Mouse (Mus musculus): Measurements from ENCODE around the gene Ube2n.

The Ube2n gene

DNA sequence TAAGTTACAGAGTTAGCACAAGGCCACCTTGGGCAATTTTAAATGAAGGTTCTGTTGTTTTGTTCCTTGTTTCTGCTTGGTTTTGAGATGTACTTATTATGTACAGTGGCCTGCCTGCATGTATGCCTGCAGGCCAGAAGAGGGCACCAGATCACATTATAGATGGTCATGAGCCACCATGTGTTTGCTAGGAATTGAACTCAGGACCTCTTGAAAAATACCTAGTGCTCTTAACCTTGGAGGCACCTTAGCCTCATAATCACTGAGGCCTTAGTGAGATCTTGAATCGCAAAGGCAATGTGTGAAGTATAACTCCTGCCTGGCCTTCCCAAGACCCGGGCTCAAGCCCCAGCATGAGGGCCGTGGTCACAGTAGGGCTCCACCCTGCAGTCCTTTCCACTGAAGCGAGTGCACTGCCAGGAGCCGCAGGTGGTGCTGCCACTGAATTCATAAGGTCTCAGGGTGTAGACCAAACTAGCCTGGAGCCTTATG is 42.4 kb downstream of the Ube2n start:
- in situ Hi-C loops (cut with MboI, MseI): loop anchor here (25.0 kb wide), 1 partner anchor 480 kb away; no protein-coding TSS in a partner anchor

GRCm38 (mm10) chr10:95559426-95559825 is 44.5 kb downstream of the Ube2n start:
- in situ Hi-C loops (cut with MboI, MseI): loop anchor here (25.0 kb wide), 1 partner anchor 478 kb away; no protein-coding TSS in a partner anchor

DNA sequence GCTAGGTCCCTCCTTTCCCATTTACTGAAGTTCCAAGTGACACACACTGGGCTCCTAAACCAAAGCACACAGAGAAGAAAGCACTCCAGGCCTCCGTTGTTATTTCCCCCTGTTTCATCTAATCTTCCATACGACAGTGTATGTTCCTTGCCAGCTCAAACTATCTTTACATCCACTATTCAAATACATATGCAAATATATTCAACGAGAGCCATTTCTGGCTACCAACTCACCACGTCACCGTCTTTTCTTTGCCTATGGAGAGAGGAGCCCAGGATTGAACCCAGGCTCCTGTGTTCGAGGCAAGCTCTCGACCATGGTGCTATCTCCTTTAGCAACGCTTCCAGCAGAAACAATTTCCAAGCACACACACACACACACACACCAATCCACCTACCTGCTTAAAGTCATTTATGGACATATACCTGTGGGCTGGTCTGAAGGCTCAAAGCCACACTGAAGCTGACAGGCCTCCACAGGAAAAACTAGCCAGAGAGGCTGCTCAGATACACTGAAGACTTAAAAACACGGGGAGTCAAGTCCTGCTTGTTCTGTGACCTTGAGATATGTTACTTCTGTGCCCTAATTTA is 45.5 kb downstream of the Ube2n start:
- in situ Hi-C loops (cut with MboI, MseI): loop anchor here (25.0 kb wide), 1 partner anchor 477 kb away; no protein-coding TSS in a partner anchor

DNA sequence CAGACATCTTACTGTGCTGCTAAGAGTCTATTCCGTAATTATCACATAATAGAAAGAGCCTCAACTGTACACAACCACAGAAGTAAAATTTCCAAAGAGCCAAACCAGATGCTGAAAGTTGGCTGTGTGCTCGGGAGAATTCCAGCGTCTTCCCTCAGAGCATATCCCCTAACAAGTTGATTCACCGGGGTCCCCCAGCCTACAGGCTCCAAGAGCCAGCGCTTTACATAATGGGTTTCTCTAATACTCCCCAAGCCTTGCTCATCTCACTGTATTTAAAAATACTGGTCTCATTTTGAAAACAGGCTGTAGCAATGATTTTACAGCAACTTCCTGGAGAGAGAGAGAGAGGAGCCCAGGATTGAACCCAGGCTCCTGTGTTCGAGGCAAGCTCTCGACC is 46.7 kb downstream of the Ube2n start:
- in situ Hi-C loops (cut with MboI, MseI): loop anchor here (25.0 kb wide), 1 partner anchor 476 kb away; no protein-coding TSS in a partner anchor

GRCm38 (mm10) chr10:95562395-95562794 is 47.5 kb downstream of the Ube2n start:
- in situ Hi-C loops (cut with MboI, MseI): loop anchor here (25.0 kb wide), 1 partner anchor 475 kb away; no protein-coding TSS in a partner anchor

- in situ Hi-C loops (cut with MboI, MseI): loop anchor here (25.0 kb wide), 1 partner anchor 474 kb away; no protein-coding TSS in a partner anchor
These were observed 48.2 kb downstream of the Ube2n start for GRCm38 (mm10) chr10:95562859-95563841.

- in situ Hi-C loops (cut with MboI, MseI): loop anchor here (25.0 kb wide), 1 partner anchor 473 kb away; no protein-coding TSS in a partner anchor
These were observed 49.2 kb downstream of the Ube2n start, which contains the start of gene Nudt4 for GRCm38 (mm10) chr10:95563851-95564845. Gene Nudt4 (minus strand): TSS chr10:95564146.

DNA sequence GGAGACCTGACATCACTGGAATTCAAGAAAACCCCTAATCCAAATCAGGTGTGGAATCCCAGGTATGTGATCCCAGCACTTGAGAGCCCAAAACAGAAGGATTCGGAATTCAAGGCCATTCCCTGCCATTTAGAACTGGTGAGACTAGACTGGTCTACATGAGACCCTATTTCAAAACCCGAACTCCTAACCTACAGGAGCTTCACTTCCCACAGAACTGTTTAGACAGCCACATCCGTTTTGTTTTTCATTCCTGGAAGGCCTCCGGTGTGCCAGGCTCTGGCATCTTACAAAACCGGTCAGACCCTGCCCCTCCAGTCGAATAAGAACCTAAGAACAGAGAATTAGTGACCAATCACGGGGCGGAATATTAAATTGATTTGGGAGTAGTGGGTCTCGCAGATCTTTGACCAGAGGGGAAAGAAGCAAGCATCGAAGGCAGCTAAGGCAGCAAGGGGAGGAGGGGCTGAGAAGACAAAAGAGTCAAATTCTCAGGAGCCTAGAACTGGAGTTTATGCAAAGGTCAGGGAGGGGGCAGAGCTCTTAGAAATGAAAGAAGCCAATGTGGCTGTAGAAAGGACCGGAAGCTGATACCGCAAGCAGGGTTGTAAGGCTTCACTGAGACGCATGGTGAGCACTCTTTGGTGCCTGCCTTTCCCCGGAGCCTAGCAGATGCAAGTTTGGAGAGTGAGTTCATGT is 50.4 kb downstream of the Ube2n start:
- in situ Hi-C loops (cut with MboI, MseI): loop anchor here (25.0 kb wide), 1 partner anchor 472 kb away; no protein-coding TSS in a partner anchor

DNA sequence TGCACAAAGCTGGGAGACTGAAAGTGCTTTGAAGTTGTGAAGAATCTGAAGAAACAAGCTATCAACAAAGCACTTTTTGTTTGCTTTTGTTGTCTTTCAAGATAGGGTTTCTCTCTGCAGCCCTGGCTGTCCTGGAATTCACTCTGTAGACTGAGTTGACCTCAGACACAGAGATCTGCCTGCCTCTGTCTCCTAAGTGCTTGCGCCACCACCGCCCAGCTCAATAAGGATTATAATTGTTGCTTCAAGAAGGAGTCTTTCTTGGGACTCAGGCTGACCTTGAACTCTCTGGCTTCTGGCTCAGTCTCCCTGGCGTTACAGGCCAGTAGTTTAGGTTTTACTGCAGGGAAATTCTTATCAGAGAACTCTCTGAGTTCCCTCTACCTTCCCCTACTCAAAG is 51.8 kb downstream of the Ube2n start:
- in situ Hi-C loops (cut with MboI, MseI): loop anchor here (25.0 kb wide), 1 partner anchor 471 kb away; no protein-coding TSS in a partner anchor

DNA sequence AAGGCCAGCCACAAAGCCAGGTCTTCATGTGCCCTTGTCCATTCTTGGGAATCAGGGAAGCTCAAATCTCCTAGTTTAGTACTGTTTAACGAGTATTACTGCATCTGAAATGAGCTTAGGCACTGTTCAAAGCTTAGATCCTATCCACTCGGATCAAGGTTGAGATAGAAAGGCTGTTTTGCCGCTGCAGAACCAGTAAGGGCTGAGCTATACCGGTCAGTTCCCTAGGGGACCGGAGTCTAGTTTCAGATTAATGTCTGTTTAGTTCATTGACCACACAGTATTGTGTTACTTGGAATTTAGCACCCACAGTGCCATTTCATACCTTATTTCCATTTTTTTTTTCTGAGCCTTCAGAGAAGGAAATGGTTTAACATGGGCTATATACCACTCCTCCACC is 52.6 kb downstream of the Ube2n start:
- in situ Hi-C loops (cut with MboI, MseI): loop anchor here (25.0 kb wide), 1 partner anchor 470 kb away; no protein-coding TSS in a partner anchor

DNA sequence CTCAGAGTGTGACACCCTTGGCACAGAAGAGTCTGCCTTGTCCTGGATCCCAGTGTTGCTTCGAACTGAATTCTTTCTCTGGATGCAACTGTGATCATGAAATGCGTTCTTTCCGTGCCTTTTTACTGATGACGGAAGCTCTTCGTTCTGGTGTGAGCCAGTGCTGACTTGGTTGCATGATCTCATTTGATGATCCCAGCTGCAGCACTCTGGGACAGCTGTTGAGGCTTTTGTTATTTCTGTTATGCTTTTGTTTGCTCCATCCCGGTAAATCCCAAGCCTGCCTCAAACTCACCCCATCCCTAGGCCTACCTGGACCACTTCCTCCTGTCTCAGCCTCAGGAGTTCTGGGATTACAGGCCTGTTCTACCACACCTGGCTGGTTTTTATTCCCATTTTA is 53.1 kb downstream of the Ube2n start:
- in situ Hi-C loops (cut with MboI, MseI): loop anchor here (25.0 kb wide), 1 partner anchor 469 kb away; no protein-coding TSS in a partner anchor

DNA sequence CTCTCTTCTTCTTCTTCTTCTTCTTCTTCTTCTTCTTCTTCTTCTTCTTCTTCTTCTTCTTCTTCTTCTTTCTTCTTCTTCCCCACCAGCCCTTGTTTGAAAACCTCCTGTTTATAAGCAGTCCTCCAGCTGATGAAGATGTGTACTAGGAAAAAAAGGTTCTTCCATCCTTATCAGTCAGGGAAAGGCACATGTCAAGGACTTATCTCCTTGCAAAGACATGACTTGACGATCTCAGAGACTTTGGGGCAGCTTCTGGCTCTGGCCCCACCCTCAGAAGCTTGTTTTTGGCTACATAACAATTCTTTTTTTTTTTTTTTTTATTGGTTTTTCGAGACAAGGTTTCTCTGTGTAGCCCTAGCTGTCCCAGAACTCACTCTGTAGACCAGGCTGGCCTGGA is 54.5 kb downstream of the Ube2n start:
- in situ Hi-C loops (cut with MboI, MseI): loop anchor here (25.0 kb wide), 1 partner anchor 468 kb away; no protein-coding TSS in a partner anchor

- in situ Hi-C loops (cut with MboI, MseI): loop anchor here (25.0 kb wide), 2 partner anchors 462 to 1488 kb away; no protein-coding TSS in a partner anchor
These were observed 60.0 kb downstream of the Ube2n start for GRCm38 (mm10) chr10:95574994-95575393.

GRCm38 (mm10) chr10:95575839-95576380 is 61.0 kb downstream of the Ube2n start:
- in situ Hi-C loops (cut with MboI, MseI): loop anchor here (25.0 kb wide), 1 partner anchor 1489 kb away; no protein-coding TSS in a partner anchor

- in situ Hi-C loops (cut with MboI, MseI): loop anchor here (25.0 kb wide), 1 partner anchor 1490 kb away; no protein-coding TSS in a partner anchor
These were observed 62.1 kb downstream of the Ube2n start for GRCm38 (mm10) chr10:95576876-95577566.

- in situ Hi-C loops (cut with MboI, MseI): loop anchor here (25.0 kb wide), 1 partner anchor 1490 kb away; no protein-coding TSS in a partner anchor
These were observed 62.6 kb downstream of the Ube2n start for GRCm38 (mm10) chr10:95577567-95577950.

DNA sequence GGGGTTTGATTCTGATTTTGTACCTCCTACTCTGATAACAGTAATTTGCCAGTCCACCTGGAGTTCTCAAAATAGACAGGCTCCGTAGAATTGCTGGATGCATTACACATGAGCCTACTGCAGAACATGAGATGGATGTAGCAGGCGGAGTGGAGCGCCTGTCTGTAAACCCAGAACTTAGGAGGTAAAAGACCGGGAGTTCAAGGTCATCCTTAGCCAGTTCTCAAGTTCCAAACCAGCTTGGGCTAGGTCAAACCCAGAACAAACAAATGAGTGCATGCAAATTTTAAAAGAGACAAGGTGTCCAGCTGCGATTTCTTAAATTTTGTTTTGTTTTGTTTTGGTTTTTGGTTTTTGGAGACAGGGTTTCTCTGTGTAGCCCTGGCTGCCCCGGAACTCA is 70.6 kb downstream of the Ube2n start:
- in situ Hi-C loops (cut with MboI, MseI): loop anchor here (25.0 kb wide), 1 partner anchor 1498 kb away; no protein-coding TSS in a partner anchor

GRCm38 (mm10) chr10:95587509-95588220 is 72.7 kb downstream of the Ube2n start:
- in situ Hi-C loops (cut with MboI, MseI): loop anchor here (25.0 kb wide), 1 partner anchor 1500 kb away; no protein-coding TSS in a partner anchor
